Mouse (Mus musculus): ENCODE measurements around the gene Sufu.

The Sufu gene

DNA sequence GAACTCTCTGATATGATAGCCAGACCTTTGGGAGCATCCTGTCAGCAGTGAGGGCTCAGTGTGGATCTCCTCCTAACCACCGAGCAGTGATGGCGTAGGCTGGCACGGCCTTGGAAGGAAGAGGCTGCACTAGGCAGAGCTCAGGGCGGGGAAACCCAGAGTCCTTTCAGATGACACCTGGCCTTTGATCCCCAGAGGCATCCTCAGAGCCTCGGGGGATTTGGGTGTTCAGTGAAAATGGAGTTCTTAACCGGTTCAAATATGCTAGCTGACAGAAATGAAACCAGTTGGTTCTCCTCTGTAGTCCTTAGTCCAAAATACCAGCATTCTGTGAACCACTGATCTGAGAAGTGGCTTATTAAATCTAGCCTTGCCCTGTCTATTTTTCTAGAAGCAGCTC, 69.5 kb downstream of the Sufu start:
- DNase-seq (ENCODE audit: low spot score) = no peak

DNA sequence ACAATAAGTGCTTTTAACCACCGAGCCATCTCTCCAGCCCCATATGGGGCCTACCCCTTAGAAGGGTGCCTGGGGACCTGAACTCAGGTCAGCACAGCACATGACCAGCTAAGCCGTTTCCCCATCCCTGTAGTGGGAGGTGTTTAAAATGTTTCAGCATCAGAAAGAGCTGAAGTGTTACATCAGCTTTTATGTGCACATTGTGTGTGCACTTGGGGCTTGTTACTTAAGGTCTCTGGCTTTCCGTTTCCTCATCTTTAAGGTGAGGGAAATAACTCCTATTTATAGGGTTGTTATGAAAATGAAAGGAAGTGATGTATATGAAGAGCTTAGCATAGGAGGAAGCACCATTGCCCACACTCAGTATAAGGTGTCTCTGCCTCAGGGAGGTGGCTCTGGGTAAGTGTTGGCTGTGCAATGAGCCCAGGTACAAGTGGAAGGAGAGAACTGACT, 70.4 kb downstream of the Sufu start:
- DNase-seq (ENCODE audit: low spot score) = no peak

DNA sequence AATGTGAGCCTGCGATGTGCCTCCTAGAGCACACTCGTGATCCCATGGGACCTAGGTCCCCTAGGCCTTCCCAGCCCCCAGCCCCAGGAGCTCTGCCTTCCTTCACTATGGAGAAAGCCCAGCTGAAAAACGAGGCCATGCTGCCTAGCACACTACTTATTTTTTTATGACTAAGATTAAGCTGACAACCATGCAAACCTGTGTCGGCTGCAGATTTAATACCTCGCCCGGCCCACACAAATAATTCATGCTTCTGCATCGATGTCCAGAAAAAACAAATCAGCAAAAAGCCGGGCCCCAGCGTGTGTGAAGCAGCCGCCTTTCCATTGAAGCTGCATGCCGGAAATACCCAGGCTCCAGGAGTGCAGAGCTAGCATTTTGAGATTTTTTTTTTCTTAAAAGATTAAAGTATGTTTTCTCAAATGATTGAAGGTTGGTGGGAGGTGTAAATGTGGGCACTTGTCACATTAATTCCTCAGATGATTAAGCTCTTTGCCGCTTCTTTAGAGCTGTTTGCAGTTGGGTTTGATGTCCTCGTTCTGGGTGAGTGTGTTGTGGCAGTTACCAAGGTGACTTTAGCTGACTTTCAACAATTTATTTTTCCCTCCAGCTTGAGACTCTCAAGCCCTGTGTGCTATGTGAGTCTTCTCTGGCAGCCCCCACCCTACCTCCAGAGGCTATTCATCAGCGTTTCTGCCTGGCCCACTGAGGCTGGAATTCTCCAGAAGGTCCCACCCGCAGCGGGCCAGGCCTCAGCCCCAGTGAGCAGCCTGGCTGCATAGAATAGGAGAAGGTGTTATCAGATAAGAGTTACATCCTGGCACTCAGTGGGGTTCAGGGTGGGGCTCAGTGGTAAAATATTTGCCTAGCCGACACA, 73.9 kb downstream of the Sufu start:
- DNase-seq (ENCODE audit: low spot score) = no peak

DNA sequence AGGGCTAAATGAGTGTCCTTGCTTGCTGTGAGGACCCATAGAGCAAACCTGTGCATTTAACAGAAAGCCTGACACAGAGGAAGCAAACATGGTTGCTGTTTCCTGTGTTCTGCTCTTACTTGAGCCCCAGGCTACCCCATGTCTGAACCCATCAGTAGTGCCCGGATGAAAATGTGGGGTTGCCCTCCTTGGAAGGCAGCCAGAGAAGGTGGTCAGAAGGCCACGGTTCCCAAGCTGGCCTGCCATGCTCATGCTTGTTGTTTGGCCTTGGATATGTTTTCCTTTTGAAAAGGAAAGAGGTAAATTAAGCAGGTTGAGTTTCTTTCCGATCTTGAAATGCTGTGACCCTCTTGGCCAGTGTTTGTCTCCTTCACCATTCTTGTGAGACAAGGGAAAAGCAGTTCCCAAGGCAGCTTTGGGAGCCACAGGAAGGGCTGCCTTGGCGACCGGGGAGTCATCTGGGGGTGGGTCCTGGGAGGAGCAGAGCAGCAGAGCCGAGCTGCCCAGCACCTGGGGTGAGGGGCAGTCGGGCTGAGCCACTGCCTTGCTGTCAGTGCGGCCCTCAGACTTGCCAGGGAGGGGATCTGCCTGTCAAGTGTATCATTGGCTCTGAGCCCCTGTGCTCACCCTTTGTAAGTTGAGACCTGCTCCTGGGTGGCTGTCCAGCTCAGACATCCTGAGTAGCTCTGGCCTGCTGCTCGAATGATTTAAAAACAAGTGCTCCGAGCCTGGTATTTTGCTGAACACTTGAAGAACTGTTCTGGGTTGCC, 74.8 kb downstream of the Sufu start:
- peak; percentile 63 for DNase-seq (ENCODE audit: low spot score)

DNA sequence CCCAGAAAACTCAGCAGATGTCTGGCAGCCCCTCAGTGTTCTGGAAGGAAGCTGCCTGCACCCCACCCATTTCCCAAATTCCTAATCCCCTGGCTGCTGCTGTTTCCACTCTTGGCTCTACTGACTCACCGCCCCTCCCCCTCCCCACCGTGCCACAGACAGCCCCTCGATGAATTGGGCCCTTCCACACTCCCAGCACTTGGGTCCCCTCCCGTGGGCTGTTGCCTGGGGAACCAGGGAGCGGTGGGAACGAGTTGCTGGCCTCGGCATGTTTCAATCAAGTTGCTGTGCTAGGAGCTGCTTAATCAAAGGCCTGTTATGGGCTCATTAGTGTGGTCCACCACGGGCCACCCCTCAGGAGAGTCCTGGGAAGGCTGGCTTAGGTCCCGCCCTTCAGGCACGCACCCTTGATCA, 80.7 kb downstream of the Sufu start:
- no peak for DNase-seq (ENCODE audit: low spot score)

DNA sequence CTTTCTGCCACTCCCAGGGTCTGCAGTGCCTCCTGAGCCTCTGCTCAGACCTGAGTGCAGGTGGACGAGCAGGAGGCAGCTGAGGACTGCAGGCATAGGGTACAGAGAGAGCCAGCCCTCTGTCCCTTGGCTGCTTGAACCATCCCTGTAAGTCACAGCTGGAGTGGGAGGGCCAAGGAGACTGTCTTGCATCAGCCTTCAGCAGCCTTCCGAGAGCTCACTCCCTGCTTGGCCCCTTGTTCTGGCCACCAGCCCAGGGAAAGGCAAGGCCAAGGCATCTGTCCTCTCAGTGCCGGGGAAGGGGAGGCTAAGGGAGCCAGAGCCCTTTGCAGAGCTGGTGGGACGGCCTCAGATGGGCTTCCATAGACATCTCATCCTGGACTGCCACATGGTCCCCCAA, 81.5 kb downstream of the Sufu start:
- no peak for DNase-seq (ENCODE audit: low spot score)

DNA sequence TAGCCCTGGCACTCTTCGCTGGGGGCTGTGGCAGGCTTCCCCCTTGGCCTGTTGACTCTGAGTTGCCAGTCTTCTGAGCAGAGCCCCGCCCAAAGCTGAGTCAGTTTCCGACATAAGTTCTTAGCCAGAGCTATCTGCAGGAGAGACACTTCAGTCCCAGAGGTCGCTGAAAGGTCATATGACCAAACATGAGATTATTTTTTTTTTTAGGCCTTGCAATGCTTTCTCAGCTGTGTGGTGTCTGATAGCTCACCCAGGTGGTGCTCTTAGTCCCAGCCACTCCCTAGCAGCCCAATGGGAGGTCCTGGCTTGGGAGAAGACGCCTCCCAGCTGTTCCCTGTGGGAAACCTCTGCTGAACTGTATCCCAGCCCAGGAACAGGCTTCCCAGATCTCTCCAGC, 82.1 kb downstream of the Sufu start:
- peak; percentile 42 for DNase-seq (ENCODE audit: low spot score)

DNA sequence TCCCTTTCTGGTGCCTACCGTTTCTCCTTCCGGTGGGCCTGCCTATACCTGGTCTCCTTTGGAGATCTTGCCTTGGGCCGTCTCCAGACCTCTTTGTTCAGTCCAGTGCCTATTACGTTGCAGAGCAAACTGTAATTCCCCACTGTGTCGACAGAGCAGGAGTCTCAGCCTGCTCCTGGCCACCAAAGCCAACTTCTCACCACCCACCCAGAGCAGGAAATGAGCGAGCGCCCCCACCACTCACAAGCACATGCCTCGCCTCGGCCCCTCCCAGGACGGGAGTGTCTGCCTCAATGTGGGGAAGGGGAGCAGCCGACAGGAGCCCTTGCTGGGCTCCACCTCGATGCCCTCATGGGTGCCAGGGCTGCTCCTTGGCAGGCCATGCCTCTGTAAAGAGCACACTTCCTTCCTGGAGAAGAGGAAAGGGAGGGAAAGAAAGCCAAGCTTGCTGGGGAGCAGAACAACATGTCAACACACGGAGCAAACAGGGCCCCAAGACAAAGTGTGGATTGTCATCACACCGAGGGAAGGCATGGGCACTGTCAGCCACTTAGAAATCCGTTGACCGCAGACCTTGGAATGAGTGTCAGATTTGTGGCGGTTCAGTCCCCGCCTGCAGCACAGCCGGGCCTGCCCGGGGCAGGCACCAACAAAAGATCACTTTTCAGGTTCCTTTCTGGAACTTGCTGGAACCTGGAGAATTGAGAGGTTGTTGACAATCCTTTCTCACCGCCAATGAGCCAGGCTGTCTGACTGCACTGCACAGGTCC, 82.8 kb downstream of the Sufu start:
- DNase-seq (ENCODE audit: low spot score) = no peak

DNA sequence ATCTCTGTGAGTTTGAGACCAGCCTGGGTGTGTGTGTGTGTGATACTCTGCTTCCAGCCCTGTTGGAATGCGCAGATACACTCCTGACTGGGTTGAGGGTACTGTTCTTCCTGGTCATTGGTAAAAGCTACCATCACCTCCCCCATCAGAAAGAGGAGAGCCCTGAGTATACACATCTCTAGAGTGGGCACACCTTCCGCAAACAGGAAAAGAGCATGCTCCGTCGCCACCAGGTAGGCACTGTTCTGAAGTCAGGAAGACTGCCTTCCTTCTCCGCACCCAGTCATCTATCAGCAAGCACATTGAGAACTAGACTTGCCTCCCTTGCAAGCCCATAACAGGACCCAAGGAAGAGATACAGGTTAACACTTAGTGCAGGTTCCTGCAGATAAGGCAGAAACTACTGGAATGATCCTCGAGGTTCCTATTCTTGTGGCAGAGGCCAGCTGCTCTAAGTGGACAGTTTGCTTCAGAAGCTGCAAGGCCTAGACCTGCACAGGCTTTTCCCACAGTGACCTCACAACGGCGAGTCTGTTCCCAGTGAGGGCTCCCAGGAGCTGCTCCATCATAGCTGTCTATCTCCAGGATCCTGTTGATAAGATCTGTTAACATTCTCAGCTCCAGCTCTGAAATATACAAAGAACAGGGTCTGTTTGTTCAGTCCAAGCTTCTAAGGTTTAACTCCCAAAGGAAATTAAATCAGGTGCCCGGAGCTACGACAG, 84.1 kb downstream of the Sufu start:
- DNase-seq (ENCODE audit: low spot score) = peak; percentile 37

DNA sequence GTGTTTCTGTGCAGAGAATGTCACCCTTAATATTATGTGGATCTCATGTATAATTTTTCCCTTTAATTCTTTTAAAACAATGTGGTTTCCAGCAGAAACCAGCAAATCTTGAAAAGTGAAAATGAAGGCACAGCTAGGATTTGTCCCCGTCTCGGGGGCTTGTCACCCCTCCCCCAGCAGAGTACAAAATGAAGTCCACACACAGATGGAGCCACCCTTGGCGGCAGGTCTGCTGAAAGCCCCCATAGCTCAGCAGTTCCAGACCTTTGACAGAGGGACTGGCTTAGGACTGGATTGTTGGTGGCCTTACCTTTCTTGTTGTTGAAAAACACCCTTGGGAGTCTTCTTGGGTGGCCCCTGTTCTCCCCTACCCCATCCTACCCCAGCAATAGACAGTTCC, 84.7 kb downstream of the Sufu start:
- no peak for DNase-seq (ENCODE audit: low spot score)

DNA sequence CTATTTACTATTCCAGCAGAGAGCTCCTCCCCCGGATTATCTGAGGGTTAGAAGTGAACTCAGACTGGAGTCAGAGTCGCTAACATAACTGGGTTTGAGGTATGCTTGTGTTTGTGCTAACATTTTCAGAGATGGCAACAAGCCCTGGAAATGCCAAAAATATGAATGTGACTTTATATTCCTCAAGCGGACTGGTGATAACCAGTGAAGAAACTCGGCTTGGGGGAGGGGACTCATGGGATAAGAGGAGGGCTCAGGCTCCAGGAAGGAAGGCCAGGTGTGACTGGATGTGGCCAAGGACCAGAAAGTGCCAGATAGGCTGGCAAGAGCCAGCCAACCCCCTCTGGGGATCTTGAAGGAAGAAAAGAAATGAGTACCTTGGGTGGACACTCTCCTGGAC, 85.1 kb downstream of the Sufu start:
- DNase-seq (ENCODE audit: low spot score) = no peak

DNA sequence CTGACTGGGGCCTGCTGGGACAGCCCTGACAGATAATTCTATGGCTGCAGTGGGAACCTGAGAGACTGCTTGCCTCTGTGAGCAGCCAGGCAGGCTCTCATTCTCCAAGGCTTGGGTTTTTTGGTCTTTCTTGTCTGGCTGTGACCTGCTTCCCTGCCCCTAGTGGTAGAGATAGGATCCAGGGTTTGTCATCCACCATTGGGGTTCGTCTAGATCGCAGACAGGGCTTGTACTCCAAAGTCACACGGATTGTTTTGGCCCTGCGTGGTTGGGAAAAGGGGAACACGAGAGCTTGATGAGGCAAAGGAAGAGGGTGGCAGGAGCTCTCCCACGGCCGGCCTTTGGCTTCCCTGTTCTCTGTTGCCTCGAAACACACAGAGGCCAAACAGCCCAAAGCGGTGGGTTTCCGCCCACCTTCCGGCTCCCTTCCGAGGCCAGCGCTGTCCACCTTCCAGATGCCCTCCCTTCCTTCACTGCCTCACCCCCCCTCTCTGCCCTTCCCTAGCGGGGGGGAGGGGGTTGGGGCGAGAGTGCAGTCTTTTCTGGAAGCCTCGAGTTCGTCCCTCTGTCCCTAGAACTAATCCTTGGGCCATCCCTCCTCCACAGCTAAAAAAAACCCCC, 86.3 kb downstream of the Sufu start:
- peak; percentile 44 for DNase-seq (ENCODE audit: low spot score)

DNA sequence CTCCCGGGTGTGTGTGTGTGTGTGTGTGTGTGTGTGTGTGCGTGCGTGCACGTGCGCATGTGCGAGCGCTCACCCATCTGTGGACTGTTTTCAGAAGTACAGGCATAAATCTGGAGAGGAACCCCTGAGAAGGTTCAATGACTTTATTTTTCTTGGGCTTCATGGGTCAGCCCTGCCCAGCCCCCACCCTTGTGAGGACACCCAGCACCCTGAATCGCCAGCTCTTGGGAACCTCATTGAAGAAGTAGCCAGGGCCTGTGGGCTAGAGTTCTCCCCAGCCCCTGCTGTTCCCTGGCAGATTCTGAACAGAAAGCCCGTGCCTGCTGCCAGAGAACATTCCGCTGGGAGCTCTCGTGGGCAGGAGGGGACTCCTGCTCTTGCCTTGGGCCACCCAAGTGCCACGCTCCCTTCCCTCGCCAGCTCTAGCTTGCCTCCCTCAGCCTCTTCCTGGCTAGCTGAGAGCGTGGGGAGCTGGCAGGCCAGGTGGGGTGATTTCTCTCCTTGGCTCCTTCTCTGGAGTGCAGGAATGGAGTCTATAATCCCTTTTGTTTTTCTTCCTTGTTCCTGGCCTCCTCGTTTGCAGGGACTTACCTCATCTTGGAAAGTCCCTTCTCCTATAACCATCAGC, 87.1 kb downstream of the Sufu start:
- DNase-seq (ENCODE audit: low spot score) = no peak

DNA sequence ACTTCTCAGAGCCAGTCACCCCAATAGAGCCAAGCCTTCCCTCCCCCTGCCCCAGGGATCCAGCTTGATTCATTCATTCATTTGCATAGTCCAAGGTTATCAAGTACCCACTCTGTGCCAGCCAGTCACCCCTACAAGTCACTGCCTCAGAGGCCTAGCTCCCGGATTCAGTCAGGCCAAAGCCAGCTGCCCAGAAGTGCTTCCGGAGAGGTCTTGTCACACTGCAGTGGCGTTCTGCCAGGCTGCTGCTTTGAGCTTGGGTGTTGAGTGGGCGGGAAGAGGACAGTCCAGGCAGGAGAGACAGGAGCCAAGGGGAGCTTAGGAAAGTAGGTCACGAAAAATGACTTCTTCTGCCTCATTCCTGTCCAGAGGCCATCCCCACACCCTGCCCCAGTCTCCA, 87.8 kb downstream of the Sufu start:
- no peak for DNase-seq (ENCODE audit: low spot score)

DNA sequence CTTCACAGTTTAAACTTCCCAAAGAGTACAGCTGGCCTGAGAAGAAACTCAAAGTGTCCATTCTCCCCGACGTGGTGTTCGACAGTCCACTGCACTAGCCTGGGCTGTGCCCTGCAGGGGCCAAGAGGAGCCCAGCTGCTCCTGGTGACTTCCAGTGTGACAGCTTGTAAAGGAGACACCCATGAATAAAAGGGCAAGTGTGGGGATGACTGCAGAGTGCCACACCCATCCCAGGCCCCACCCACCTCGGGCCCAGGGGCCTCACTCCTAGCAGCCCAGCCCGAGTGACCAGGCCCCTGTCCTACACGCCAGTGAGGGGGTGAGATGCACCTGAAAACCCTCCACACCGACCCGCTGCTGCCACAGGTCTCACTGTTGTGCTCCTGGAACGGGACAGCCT, 89.2 kb downstream of the Sufu start:
- DNase-seq (ENCODE audit: low spot score) = no peak

DNA sequence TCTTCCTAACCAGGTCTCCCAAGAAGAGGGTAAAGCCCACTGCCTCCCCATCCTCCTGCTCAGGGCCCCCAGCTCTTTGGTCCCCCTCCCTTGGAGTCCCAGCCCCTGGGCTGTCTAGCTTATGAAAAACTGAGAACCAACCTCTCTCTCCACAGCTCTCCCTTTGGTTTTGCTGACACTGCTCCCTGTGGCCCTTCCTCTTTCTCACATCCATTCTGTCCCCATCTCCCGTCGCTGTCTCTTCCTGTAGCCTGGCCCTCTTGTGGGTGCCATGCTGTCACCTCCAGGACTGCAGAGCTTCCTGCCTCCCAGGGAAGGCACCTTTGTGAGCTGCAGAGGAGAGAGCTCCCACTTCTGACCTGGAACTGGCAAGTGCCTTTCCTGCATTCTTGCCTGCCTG, 90.0 kb downstream of the Sufu start:
- no peak for DNase-seq (ENCODE audit: low spot score)

DNA sequence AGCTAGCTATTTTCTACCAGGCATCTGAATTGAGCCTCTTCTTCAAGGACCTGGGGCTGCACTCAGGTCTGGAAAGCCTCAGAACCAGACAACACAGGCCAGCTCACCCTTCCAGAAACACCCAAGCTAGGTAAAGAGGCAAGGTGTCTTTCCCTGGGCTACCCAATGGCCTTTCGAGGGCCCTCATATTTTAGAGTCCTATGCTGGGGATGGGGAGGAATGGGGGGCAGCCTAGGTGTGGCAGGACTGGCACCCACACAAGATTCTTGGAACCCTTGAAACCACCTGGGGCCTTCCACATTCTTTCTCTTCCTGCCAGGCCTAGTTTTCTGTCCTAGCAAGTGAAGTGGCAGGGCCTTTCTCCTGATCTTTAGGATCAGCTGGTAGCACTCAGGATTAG, 92.8 kb downstream of the Sufu start:
- DNase-seq (ENCODE audit: low spot score) = no peak

DNA sequence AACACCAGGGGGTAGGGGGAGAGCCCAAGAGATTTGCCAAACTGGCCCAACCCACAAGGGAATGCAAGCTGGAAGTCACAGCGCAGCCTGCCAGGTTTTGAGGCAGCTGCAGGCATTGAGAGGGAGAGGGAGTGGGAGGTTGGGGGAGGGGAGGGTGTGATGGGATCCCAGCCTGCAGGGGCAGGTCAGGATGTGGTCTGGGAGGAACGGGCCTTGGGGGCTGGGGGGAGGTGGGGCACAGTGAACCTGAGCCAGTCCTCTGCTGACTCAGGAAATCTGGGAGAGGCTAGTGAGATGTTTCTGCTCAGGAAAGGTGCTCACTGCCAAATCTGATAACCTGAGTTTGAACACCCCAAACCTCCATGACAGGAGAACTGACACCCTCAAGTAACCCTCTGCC, 93.9 kb downstream of the Sufu start:
- peak; percentile 49 for DNase-seq (ENCODE audit: low spot score)

DNA sequence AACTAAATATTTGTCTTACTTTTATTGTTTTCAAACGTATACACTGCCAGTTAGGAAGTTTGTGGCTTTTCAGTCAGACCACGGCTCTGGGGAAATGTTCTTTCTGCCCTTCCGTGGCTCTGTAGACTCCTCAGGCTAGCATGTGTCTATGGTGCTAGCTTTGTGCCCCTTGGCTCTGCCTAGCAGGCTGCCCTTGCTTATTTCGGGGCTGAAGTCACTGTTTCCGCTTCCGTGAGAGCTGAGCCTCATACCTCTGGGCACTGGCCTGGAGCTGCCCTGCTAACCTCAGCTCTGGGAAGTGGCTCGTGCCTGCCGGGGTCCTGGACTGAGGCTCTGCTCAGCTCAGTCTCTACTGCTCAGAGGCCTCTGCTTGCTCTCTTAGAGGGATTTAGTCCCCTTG, 98.4 kb downstream of the Sufu start:
- DNase-seq (ENCODE audit: low spot score) = no peak

DNA sequence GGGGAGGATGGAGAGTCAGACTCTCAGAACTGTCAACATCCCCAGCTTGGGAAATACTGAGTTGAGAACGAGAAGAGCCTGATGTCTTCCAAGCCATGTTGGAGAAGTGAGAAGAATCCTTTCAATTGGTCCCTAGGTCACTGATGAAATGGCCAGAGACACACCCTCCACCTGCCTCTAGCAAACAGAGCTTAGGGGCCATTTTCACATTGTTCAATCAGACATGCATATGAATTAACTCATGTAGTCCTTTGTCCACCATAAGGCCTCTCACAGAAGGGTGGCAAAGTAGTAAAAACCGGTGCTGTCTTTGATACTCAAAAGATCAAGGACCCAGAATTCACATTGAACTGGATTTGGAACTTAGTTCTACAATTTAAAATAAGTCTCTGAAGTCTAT, 100.5 kb downstream of the Sufu start:
- no peak for DNase-seq (ENCODE audit: low spot score)

DNA sequence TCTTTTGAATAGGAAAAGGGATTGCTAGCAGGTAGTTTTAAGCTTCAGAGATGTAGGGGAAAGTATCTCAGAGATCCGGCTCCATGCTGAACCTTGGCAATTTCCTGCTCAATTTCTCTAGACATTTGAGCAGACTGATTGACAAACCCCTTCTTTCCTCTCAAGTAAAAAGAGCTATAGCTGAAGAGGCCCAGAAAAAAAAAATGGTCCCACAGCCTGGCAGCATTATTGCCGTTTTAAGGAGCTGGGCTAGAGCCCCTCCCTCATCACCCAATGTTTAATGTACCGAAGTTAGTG, 102.8 kb downstream of the Sufu start:
- no peak for DNase-seq (ENCODE audit: low spot score)
